Mouse (Mus musculus): ENCODE measurements around the gene Cyb5d1.

GRCm38 (mm10) chr11:69366855-69367615, 28.4 kb downstream of the Cyb5d1 start:
- no peak for TF ChIP-seq POLR2A (IDR thresholded peaks at IDR 0.05; ENCODE audit: insufficient read length, low read depth)
- no peak for TF ChIP-seq SRF (IDR thresholded peaks at IDR 0.05; ENCODE audit: control insufficient read depth, insufficient read length, low read depth)
- TF ChIP-seq CEBPB (IDR thresholded peaks at IDR 0.05; ENCODE audit: insufficient read depth, poor library complexity, severe bottlenecking): no peak
- TF ChIP-seq MAX (IDR thresholded peaks at IDR 0.05; ENCODE audit: low read depth): no peak
- no peak for TF ChIP-seq USF1 (IDR thresholded peaks at IDR 0.05; ENCODE audit: low read depth)
- no peak for TF ChIP-seq MYOD1 (IDR thresholded peaks at IDR 0.05; ENCODE audit: control insufficient read depth in 1 of 3, insufficient read length in 2 of 3, low read depth in 2 of 3)
- no peak for TF ChIP-seq POLR2AphosphoS2 (IDR thresholded peaks at IDR 0.05; ENCODE audit: insufficient read length, low read depth)

Data from myocyte (in vitro differentiated cells).